Mouse (Mus musculus): Measurements from ENCODE around the gene Grip1.

Gene Grip1

DNA sequence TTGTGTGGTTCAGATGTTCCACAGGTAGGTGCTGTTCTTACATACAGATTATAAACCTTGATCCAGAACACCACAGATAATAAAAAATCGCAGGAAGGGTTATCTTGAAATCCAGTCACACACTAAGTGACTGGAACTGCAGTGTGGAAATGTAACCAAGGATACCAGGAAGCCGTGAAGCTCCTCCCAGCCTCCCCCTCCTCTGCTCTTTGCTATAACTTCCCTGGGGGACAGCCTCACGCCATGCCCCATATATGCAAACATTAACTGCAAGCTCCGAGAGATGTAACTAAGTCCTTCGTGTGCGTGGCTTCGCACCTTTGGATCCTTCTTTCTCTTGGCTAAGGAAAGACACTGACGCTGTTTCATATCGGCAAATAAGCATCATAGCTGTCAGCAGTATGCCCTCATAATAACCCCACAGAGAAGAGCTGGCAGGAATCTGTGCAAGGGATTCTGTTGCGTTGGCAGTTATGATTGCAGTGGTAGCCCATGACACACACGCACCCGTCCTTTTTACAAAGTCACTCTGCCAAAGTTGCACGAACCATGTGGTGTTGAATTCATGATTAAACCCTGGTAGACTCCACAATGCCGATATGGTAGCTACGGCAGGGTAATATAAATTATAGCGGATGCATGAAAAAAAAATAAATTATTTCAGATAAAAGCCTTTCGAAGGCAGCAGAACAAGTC lies 503.8 kb downstream of the Grip1 start:
- no peak for DNase-seq (ENCODE audit: low read depth)

DNA sequence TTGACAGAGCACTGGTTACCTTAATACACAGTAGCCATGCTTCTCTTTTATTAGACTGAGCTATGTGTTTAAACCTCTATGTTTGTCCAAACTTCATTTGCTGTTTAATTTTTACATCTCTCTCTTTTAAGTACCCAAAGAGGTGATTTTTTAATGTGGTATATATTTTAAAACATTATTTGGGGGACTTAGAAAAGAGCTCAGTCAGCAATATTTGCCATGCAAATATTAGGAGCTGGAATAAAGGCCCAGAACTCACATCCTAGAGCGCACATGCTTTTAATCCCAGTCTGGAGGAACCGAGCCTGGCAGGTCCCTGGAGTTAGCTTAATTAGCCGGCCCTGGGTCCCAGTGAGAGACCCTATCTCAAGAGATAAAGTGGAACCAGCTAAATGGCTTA lies 507.3 kb downstream of the Grip1 start:
- no peak for DNase-seq (ENCODE audit: low read depth)

DNA sequence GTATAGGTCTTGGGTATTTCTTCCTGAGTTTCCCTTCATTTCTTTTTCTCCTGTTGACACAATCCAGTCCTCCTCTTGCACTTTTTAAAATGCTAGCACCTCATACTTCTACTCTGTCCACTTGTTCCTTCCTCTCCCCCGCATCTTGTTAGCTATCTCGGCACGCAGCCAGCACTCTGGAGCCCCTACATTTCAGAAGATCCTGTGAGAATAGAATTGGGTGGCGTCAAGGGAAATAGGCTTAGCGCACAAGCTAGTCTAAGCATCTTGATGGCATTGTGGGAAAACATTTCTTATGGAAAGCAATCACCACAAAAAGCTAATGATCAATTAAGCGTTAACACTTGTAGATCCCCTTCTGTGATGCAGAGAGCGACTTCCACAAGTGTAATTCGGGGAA lies 512.7 kb downstream of the Grip1 start:
- no peak for DNase-seq (ENCODE audit: low read depth)

DNA sequence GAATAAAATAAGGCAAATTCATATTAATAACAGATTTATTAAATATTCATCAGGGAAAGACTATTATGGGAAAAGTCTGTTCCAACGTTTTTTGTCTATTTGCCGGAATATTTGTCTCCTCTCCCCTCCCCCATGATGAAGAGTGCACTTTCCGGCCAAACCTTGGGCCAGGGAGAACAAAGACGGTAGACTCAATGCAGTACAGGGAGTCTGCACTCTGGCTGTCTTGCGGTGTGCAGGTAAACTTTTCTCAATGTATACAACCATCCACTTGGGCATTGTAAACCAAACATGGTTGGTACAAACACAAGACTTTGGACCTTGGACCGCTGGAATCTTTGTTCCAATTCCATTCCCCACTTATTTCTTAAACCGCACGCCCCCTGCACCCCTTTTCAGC lies 525.8 kb downstream of the Grip1 start:
- DNase-seq (ENCODE audit: low read depth), result no peak

DNA sequence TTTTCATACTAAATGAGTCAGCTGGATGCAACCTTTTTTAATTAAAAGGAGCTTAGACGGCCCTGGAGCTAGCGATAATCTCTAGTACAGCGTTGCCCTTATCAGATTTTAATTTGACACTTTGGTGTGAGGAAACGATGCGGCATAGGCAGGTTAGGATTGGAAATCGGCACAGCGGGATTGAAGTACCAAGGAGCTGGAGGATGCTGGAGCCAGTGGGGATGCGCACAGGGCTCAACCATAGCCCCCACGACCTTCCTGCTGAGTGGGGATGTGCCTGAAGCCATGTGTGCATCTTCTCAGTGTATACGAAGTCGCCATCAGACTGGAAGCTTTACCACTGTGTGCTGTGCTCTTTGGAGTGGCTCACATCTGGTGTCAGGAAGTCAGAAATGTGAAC lies 526.4 kb downstream of the Grip1 start:
- no peak for DNase-seq (ENCODE audit: low read depth)

DNA sequence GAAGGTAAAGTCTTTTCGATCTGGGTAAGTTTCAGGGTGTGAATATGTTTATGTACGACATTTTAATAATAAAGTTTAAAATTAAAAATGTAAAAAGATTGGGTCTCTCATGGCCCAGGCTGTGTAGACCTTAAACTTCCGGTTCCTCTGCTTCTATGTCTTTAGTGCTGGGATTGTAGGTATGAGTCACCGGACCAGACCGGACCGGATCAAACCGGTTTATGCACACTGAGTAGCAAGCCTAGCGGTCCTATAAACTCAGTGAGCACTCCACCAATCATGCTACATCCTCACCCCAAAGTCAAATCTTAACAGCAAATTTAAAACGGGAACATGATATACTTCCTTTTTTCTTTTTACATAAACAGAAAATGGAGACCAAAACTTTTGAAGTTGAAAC lies 530.7 kb downstream of the Grip1 start:
- DNase-seq (ENCODE audit: low read depth), result no peak

DNA sequence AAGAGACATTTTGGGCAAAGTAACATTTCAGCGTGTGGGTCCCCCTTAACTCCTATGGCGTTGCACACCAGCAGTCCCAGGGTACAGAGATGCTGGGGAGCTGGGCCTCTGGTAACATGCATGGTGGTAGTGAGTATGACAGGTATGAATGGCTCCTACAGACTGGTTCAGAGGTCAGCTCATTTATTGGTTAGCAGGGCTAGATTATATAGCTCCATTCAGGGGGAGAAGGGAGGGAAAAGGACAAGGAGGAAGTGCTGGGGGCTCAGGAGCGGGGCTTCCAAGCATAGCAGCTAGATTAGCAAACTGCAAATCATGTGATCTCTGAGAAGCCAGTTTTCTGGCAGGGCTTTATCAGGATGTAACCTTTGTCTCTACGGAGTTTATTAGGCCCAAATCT lies 544.8 kb downstream of the Grip1 start:
- DNase-seq (ENCODE audit: low read depth), result no peak

DNA sequence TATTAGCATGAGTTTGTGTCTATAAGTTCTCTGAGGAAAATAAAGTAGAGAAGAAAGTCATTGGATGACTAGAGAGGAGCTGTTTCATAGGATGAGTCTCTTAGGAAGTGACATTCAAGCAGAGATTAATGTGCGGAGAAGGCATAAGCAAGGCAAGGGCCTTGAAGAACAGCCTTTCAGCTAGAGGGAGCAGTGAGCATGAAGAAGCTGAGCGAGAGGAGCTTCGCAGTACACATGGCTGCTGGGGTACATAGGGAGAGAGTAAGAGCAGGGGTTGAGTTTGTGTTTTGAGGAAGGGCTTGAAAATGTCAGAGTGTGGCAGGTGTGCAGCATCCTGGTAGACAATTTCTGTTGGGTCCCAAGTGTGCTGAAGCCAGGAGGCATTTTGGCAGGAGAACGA lies 548.5 kb downstream of the Grip1 start:
- DNase-seq (ENCODE audit: low read depth), result no peak

DNA sequence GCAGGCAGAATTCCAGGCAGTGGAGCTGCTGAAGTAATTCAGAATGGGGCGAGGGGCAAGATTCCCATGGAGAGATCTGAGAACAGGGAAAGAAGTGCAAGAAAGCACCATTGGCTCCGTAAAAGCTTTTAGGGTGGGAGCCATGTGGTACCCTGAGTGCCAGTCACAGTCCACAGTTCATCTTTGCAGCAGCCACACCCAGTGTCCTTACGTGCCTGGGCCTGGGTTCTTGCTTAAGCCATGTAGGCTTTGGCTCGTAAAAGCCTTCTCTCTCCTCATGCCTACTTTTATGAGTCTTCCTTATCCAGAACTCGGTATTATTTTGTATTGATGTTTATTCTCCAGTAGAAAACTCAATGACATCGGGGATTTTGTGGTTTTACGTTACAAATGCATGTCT lies 550.5 kb downstream of the Grip1 start:
- DNase-seq (ENCODE audit: low read depth), result no peak

DNA sequence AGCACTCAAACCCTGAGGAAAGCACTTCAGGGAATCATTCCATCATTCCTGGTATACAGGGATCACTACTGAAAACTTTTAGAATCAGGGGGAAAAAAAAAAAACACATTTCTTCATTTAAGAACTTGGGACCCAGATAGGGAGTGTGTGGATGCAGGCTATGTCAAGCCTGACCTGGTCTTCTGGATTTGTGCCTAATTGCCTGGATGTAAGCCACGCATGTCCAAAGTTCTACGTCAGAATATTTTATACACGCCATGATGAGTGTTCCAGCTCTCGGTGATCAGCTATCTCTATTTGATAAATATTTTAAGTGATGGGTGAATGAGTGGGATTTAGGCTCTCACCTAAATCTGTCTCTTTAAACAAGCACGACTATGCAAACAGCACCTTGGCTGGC lies 552.0 kb downstream of the Grip1 start:
- DNase-seq (ENCODE audit: low read depth), result no peak

DNA sequence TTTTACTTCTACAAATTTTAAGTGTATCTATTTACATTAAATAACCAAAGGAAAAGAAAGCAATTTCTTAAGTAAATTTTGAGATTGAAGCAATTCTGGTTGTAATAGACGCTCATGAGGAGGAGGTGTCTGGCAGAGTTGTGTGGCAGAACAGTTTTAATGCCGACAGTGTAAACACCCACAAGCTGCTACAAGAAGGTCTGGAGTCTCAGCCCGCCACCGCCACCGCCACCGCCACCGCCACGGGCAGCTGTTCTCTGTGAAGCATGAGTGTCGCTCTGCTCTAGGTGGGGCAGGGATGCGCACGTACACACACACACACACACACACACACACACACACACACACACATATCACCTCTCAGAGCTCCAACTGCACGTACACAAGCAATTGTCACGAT lies 558.7 kb downstream of the Grip1 start:
- no peak for DNase-seq (ENCODE audit: low read depth)

DNA sequence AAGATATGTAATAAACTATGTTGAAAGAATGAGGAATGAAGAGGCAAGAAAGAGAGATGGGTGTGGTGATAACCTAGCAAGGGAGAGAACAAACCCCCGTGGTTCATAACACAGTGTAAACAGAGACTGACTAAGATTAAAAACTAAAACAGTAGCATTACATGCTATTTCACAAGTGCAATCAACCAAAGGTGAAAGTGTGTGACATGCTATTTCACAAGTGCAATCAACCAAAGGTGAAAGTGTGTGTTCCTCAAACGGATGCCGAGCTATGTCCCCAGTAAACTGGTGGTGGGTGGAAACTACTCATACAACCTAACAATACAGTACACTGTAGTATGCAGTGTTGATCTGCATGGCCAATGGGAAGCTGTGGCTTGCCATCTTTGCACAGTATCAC lies 561.5 kb downstream of the Grip1 start:
- no peak for DNase-seq (ENCODE audit: low read depth)

DNA sequence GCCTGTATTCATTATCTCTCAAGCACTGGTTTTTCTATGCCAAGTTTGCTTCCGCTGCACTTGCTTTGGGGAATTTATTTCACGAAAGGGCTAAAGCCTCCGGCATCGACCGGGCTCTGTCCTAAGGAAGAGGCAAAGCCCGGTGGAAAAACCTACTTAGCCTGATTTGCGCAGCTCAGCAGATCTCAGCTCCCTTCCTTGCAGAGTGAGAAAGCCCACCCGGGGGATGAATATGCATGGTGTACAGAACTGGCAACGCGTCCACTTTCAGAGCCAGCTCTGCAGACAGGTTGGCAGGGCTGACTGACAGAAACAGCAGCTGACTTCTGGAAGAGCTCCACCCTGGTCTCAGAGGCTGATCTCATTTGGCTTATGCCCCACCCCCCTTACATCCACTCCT lies 572.8 kb downstream of the Grip1 start:
- no peak for DNase-seq (ENCODE audit: low read depth)

DNA sequence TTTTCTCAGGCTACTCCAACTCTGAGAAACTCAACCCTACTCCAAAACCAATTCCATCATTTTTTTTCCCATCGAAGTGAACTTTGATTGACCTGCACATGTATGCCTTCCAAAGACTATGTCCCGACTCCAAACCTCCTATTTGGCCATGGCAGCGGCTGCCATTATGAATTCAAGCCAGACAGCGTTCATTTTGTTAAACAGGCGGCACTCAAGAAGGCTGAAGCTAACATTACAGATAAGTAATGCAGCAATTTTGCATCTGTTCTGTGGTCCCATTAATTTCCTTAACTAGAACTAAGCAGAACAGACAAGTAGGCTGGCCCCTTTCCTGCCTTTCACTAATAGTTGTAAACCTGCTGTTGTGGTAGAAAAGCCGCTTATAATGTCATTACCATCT lies 577.3 kb downstream of the Grip1 start:
- DNase-seq (ENCODE audit: low read depth), result no peak

DNA sequence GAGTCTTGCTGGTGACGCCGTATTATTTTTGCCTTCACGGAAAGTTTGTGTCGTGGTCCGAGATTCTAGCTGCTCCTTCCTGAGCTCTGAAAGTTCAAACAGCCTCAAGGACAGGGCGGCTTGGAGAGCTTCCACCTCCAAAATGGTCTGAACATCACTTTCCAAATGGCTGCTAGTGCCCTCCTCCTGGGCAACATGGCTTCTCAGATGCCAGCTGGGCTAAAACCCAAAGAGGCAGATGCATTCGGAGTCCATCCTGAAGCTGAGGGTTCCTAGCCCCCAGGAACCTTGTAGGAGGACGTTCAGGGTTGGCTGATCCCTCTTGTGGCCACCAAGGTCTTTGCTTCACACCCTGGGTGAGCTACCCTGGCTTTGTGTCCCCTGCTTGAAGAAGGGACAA lies 577.7 kb downstream of the Grip1 start:
- no peak for DNase-seq (ENCODE audit: low read depth)

DNA sequence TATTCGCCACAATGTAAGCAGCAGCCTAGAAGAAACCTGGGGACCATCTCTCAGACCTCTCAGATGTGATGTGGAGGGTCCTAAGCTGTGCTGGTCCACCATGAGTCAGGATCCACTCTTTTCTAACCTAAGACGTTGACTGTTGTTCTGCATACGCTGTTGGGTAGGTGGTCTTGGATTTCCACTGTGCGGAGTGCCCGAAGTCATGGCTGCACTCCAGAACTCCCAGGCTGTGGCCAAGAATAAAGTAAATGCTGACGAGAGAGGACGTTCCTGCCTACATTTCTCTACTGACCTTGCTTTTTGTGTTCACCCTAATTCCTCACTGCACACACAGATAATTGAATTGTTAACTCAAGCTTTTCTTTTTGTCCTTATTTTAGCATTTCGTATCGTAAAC lies 580.2 kb downstream of the Grip1 start:
- DNase-seq (ENCODE audit: low read depth), result no peak

DNA sequence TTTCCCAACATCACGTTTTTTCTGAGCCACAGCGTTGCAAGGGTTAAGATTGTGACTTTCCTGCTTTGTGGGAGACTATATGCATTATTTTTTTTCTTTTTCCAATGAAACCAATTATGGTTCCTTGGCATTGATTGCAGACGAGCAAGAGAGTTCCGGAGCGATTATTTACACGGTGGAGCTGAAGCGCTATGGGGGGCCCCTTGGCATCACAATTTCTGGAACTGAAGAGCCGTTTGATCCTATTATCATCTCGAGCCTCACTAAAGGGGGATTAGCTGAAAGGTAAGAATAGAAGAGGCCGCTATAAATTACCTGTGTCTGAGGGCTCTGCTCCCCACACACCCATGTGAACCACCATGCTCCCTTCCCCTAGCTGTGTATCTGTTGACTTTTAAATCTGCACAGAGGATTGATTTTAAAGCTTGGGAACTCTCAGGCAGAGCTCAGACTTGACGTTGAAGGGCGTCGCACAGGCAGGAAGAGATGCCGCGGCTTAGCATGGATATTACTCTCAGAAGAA lies 581.6 kb downstream of the Grip1 start:
- DNase-seq (ENCODE audit: low read depth), result no peak

DNA sequence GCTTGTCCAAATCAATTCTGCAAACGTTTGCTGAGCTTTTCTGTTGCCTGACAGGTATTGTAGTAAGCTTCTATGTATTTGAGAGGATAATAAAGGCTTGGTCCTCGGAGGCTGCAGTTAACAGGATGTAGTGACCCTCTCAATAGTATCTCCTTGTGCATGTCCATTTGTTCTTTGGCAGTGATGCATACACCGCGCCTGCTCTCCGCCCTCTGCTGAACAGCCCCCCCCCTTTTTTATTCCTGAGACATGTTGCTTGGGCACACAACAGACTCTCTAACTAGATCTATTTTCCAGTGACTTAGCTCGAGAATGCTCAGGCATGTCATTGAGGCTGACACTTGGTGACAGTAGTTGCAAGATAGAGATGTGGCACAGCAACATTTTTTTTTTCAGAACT lies 582.2 kb downstream of the Grip1 start:
- DNase-seq (ENCODE audit: low read depth), result no peak

DNA sequence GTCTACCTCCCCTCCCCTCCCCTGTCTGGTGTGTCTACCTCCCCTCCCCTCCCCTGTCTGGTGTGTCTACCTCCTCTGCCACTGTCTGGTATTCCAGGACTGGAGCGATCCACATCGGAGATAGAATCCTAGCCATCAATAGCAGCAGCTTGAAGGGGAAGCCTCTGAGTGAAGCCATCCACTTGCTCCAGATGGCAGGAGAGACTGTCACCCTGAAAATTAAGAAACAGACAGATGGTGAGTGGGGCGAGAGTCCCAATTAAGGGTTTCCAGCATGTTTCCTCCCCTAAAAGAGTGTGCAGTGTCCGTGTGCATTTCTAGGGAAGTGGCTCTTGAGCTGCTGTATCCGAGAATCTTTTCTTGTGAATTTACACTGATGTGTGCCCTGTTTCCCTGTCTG lies 584.6 kb downstream of the Grip1 start:
- no peak for DNase-seq (ENCODE audit: low read depth)

DNA sequence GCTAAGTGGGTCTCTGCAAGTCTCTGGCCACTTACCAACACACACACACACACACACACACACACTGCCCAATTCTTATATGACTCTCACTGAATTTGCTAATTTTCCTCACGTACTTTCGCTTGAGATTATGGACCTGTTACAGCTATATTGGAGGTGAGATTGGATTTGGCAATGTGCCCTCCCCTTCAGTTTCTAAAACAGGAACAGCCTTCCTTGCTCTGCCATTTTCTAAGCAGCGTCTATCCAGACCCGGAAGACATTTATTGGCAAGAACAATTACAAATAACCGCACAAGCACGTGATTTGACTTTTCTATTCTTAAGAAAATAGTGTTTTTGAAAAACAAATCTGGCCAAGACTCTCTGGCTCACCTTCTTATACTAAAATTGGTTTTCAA lies 590.6 kb downstream of the Grip1 start:
- DNase-seq (ENCODE audit: low read depth), result no peak

DNA sequence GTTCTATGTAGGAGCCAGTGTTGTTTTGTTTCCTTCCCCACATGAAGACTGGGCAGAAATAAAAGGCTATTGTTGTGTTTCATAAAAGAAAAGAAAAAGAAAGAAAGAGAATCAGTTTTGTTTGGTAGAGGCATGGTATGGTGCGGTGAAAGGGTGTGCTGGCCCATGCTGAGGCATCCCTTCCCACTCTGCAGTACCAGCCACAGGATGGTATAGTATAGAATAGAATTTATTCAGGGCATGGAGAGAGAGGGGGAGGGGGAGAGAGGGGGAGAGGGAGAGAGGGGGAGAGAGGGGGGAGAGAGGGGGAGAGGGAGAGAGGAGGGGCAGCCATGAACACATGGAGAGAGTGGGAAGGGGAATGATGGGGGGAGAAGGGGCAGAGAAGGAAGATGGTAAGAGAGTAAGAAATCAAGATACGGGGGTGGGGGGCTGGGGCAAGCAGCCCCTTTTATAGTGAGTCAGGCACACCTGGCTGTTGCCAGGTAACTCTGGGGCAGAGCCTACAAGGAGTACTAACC lies 591.1 kb downstream of the Grip1 start:
- DNase-seq (ENCODE audit: low read depth), result no peak

DNA sequence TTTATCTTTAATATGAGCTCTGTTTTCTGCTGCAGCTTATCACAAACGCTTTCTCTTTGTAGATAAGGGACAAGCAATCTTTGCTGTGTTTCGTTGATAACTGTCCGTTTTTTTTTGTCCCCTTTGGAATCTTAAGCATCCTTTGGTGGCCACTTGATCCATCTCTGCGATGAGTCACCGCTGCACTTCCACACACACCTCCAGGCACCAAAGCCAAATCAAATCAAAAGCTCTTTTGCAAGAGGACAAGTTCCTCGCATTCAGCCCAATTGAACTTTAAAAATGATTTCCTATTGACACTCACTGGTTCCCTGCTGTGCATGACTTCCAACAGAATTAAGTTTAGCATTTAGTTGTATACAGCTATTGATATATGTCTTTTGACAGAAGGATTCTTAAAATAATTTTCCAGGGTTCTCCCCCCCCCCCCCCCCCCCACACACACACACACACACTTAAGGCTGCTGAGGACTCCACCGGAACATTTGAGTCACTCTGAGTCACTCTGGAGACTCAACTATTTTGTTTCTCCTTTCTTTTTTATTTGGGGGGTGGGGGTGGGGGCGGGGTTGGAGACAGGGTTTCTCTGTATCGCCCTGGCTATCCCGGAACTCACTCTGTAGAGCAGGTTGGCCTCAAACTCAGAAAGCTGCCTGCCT lies 607.1 kb downstream of the Grip1 start:
- no peak for DNase-seq (ENCODE audit: low read depth)

DNA sequence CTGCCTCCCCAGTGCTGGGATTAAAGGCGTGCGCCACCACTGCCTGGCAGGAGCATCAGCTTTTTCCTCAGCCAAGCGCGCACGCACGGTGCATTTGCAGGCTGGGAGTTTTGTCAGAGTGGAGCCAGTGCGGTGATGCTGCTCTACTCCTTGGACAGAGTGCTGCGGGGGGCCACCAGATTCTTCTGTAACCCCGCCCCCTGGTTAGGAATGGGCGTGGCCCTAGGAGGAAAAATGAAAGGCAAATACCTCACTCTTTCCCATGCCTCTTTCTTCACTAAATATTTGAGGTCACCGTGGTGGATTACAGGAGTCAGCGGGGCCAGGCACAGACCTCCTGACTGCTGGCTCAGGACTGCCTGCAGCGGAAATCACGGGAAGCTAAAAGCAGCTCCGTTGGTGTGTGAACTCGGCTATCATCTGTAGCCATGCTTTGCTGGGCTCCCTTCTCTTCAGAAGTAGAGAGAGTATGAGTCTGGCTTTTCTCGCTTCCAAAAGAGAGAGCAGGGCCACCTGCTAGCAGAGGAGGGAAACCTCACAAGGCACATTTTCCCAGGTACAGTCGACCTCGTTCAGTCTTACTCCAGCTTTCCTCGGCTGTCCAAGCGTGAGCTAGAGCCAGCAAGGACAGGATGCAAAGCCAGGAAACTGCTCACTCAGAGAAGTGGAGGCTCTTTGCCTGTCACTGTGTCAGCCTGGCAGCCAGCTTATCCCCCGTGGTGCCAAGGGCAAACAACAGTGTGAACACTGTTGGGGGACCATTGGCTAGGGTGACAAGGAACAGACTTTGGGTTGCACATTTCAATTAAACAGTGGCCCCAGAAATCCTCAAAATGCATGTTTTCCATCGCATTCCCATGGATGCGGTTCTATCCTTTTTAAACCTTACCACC lies 607.9 kb downstream of the Grip1 start:
- DNase-seq (ENCODE audit: low read depth), result no peak

All from naive thymus-derived CD4-positive, alpha-beta T cell, adult 2 months (primary cell).